Comparison of ENCODE assay signal across 19 mouse cellular contexts in genomic region chr1:149955482-149955881, GRCm38 (mm10). TPM values are rescaled to one million over a fixed set of nuclear protein-coding genes. Genes with fewer than 3 reads are reported as not detected.
DNase-seq lines count a peak whose midpoint lies in the region; ATAC-seq and TF ChIP-seq lines count a peak whose summit lies in the region.
"Had no signal": no experiment of that assay in that cellular context is flagged by ENCODE, and none has a peak within 500 bp of the region (broad histone marks: within the 10 kb centered on the region; RNA-seq: fewer than 3 reads in every experiment).

No protein-coding gene starts in this region.

- intact Hi-C loops in heart, postnatal 25 days (cut with DNase I): no loop called here
- intact Hi-C loops in left cerebral cortex, postnatal 10 days (cut with DNase I): no loop called here

- H3K9ac ChIP-seq in heart, embryonic 13.5 days: no peak overlapping the region
- H3K9ac ChIP-seq in CH12.LX (ENCODE audit: insufficient read depth, low read depth): peak overlapping the region; percentile 40
- H3K9ac ChIP-seq: hindbrain, embryonic 15.5 days; liver, embryonic 14.5 days; neural tube, embryonic 13.5 days had no signal

- TF ChIP-seq RAD21 in CH12.LX (IDR thresholded peaks at IDR 0.05; ENCODE audit: low read depth, low read length): no peak

- dilution Hi-C loops in CH12.LX (cut with MboI; ENCODE audit: extremely low pct_ligation_motif_present, extremely low pct_unique_long_range_greater_than_20kb, low sequenced_read_pairs): no loop called here

- H3K36me3 ChIP-seq in heart, embryonic 13.5 days: no peaks in the 10 kb centered on the region
- H3K36me3 ChIP-seq in CH12.LX (replicated peaks in 1 of 2; ENCODE audit: control insufficient read depth in 1 of 2, insufficient read depth in 1 of 2, low read length in 1 of 2): no peaks in the 10 kb centered on the region
- no peaks in the 10 kb centered on the region for H3K36me3 ChIP-seq in thymus, adult 2 months (ENCODE audit: control insufficient read depth, insufficient read depth, low read length)
- H3K36me3 ChIP-seq: hindbrain, embryonic 15.5 days; neural tube, embryonic 13.5 days had no signal

- no peak for TF ChIP-seq EP300 in CH12.LX (IDR thresholded peaks at IDR 0.05; ENCODE audit: low read length)

- in situ Hi-C loops in CH12.LX (cut with MboI; ENCODE audit: low pct_ligation_motif_present, low pct_unique_long_range_greater_than_20kb, low sequenced_read_pairs): no loop called here

- no peaks in the 10 kb centered on the region for H3K9me3 ChIP-seq in heart, embryonic 13.5 days
- no peaks in the 10 kb centered on the region for H3K9me3 ChIP-seq in CH12.LX (replicated peaks; ENCODE audit: low read length)
- H3K9me3 ChIP-seq: hindbrain, embryonic 15.5 days; neural tube, embryonic 13.5 days had no signal

- TF ChIP-seq POLR2A in CH12.LX (IDR thresholded peaks at IDR 0.05; ENCODE audit: low read depth, low read length): no peak
- no peak for TF ChIP-seq POLR2A in thymus, adult 2 months (IDR thresholded peaks at IDR 0.05; ENCODE audit: control insufficient read depth, extremely low read depth, insufficient read depth, low read length, poor library complexity)

- peaks cover 25% of the 10 kb centered on the region for H3K79me2 ChIP-seq in CH12.LX (replicated peaks; ENCODE audit: control insufficient read depth, extremely low read depth, insufficient read depth, poor library complexity, severe bottlenecking)

- 33% methylated on average over 4 of the region's 4 CpGs for WGBS in heart, embryonic 13.5 days
- 67% methylated on average over 4 of the region's 4 CpGs for WGBS in thymus, adult 2 months

- H3K4me2 ChIP-seq in heart, embryonic 13.5 days: 0 out of 2 replicates have a peak overlapping the region, but pooled peaks have one; percentile 16
- H3K4me2 ChIP-seq in CH12.LX (ENCODE audit: insufficient read depth, low read depth, poor library complexity, severe bottlenecking): peak overlapping the region; percentile 70
- H3K4me2 ChIP-seq: hindbrain, embryonic 15.5 days; neural tube, embryonic 13.5 days had no signal

- H3K4me1 ChIP-seq in heart, embryonic 13.5 days: peaks cover 10% of the 10 kb centered on the region
- peaks cover 4 to 8% of the 10 kb centered on the region in 2 experiments; a peak in 3 of 4 replicates for H3K4me1 ChIP-seq in CH12.LX (ENCODE audit: control insufficient read depth in 1 of 2, insufficient read depth in 2 of 2)
- H3K4me1 ChIP-seq in thymus, adult 2 months (replicated peaks; ENCODE audit: control insufficient read depth, insufficient read depth, low read length): no peaks in the 10 kb centered on the region
- H3K4me1 ChIP-seq: hindbrain, embryonic 15.5 days; neural tube, embryonic 13.5 days had no signal

- no peak overlapping the region for H3K27ac ChIP-seq in heart, embryonic 13.5 days (replicated peaks)
- H3K27ac ChIP-seq in CH12.LX (ENCODE audit: insufficient read depth, low read depth): peak overlapping the region; percentile 36
- H3K27ac ChIP-seq in thymus, adult 2 months (ENCODE audit: control insufficient read depth, insufficient read depth, low read length): no peak overlapping the region
- H3K27ac ChIP-seq: hindbrain, embryonic 15.5 days; liver, embryonic 14.5 days; neural tube, embryonic 13.5 days had no signal

- no peak for DNase-seq in heart, postnatal 25 days (ENCODE audit: low spot score)
- no peak for DNase-seq in CH12.LX (ENCODE audit: extremely low read depth)
- DNase-seq in brain, adult 2 months (ENCODE audit: low read depth, low spot score): peak; percentile 14
- DNase-seq in lung, postnatal 10 days: peak; percentile 5
- no peak for DNase-seq in kidney, postnatal 14 days
- no peak for DNase-seq in thymus, adult 2 months
- no peak for DNase-seq in left cerebral cortex, postnatal 10 days (ENCODE audit: extremely low spot score in 1 of 2, low spot score in 2 of 2)
- DNase-seq: adrenal gland, postnatal 10 days; cerebellum, adult 11-12 months; gastrocnemius, postnatal 14 days; kidney, adult 2 months; midbrain, embryonic 14.5 days; retina, postnatal 1 day had no signal

- no peaks in the 10 kb centered on the region for H3K27me3 ChIP-seq in heart, embryonic 13.5 days (replicated peaks)
- no peaks in the 10 kb centered on the region for H3K27me3 ChIP-seq in CH12.LX (replicated peaks)
- no peaks in the 10 kb centered on the region for H3K27me3 ChIP-seq in thymus, adult 2 months (ENCODE audit: control insufficient read depth, insufficient read depth, low read length)
- H3K27me3 ChIP-seq: hindbrain, embryonic 15.5 days; neural tube, embryonic 13.5 days had no signal

- ATAC-seq in heart, embryonic 13.5 days (ENCODE audit: extremely low read depth, insufficient number of reproducible peaks, low FRiP score, low TSS enrichment): no peak
- ATAC-seq: CD4-positive, CD25-positive, alpha-beta regulatory T cell, adult 4 months had no signal

- no peak overlapping the region for H3K4me3 ChIP-seq in heart, embryonic 13.5 days
- H3K4me3 ChIP-seq in CH12.LX (replicated peaks in 1 of 3; ENCODE audit: low read depth in 2 of 3, low read length in 2 of 3, poor library complexity in 1 of 3): no peak overlapping the region
- no peak overlapping the region for H3K4me3 ChIP-seq in thymus, adult 2 months (ENCODE audit: control insufficient read depth, insufficient read depth, low read length)
- H3K4me3 ChIP-seq: erythroblast, embryonic 14.5 days; hindbrain, embryonic 15.5 days; neural tube, embryonic 13.5 days had no signal

- TF ChIP-seq CTCF in CH12.LX (conservative IDR thresholded peaks at IDR 0.05 in 1 of 2, IDR thresholded peaks at IDR 0.05 in 1 of 2; ENCODE audit: low read depth in 2 of 2, low read length in 2 of 2): no peak
- TF ChIP-seq CTCF in thymus, adult 2 months (IDR thresholded peaks at IDR 0.05; ENCODE audit: borderline replicate concordance, control insufficient read depth, extremely low read depth, insufficient read depth, low read length, poor library complexity): no peak

TF ChIP-seq in CH12.LX, 34 proteins besides CTCF, POLR2A, EP300 and RAD21:
- TF ChIP-seq MXI1 (IDR thresholded peaks at IDR 0.05; ENCODE audit: low read depth, low read length): no peak
- no peak for TF ChIP-seq MAZ (IDR thresholded peaks at IDR 0.05; ENCODE audit: low read depth, low read length)
- peak; percentile 22; the same call in 1 of the 2 replicates for TF ChIP-seq CHD1 (IDR thresholded peaks at IDR 0.05; ENCODE audit: low read depth, low read length)

RNA-seq across cellular contexts. Expression of gene Pla2g4a, which starts 5.6 kb away (rescaled TPM):
- 5.7 and 6.1 TPM in 2 replicates for polyA plus RNA-seq in heart, embryonic 13.5 days (2015; fragmentation: Nextera tagmentation; extraction: Ambion mirVana)
- 1 to 10 TPM; 3.9 to 4.0 TPM for total RNA-seq in heart, postnatal 25 days (2021)
- total RNA-seq in CH12.LX (2012; rRNA removed) (13.8 and 15.6 TPM in 2 replicates), CH12.LX (2014; rRNA removed) (3.2 and 5.0 TPM in 2 replicates)
- 3.5 and 4.2 TPM in 2 replicates for polyA plus RNA-seq in CH12.LX (2012; ENCODE audit: insufficient read length, low read depth)
- 1.3 and 1.7 TPM in 2 replicates for polyA plus RNA-seq in thymus, adult 2 months (2012; rRNA removed)
- 1 to 10 TPM; 1.6 to 2.1 TPM for total RNA-seq in left cerebral cortex, postnatal 10 days (2021)
- polyA plus RNA-seq: CD4-positive, CD25-positive, alpha-beta regulatory T cell, adult 4 months; erythroblast, embryonic 14.5 days had no signal

Comparison
In these comparisons a context has a peak if more than half of its experiments do, and no peak if none do; other contexts are left out.
1. DNase-seq: peak in brain, adult 2 months (single experiment) and lung, postnatal 10 days (single experiment); none in heart, postnatal 25 days (single experiment), CH12.LX (single experiment), kidney, postnatal 14 days (single experiment), thymus, adult 2 months (single experiment) and left cerebral cortex, postnatal 10 days (0 of 2).